ENCODE assay signal across 8 mouse cellular contexts in genomic region chr4:136876971-136877370, GRCm38 (mm10). TPM values are rescaled to one million over a fixed set of nuclear protein-coding genes. Genes with fewer than 3 reads are reported as not detected.
DNase-seq lines count a peak whose midpoint lies in the region; ATAC-seq and TF ChIP-seq lines count a peak whose summit lies in the region.

No protein-coding gene starts in this region.

- no peaks in the 10 kb centered on the region for H3K9me3 ChIP-seq in heart, embryonic 12.5 days (replicated peaks)
- H3K9me3 ChIP-seq in E14TG2a.4 (ENCODE audit: low read length), result no peaks in the 10 kb centered on the region

- H3K9ac ChIP-seq in heart, adult 2 months (ENCODE audit: low read depth, low read length), result no peak overlapping the region
- H3K9ac ChIP-seq in heart, embryonic 12.5 days, result no peak overlapping the region

- H3K4me2 ChIP-seq in heart, embryonic 12.5 days, result no peak overlapping the region

- peak in 1 of 2 experiments; percentile 31 for DNase-seq in heart, adult 2 months
- peak; percentile 33 for DNase-seq in cerebellum, adult 8-10 months
- peak; percentile 29 to 40 for DNase-seq in frontal cortex, postnatal 25 days (ENCODE audit: low spot score in 2 of 2)
- DNase-seq in large intestine, adult 2 months (ENCODE audit: low read depth, low spot score), result peak; percentile 32
- DNase-seq in ovary, postnatal 36 days (ENCODE audit: low spot score), result peak; percentile 56

- H3K4me3 ChIP-seq in heart, adult 2 months, result no peak overlapping the region
- H3K4me3 ChIP-seq in heart, embryonic 12.5 days, result no peak overlapping the region
- H3K4me3 ChIP-seq in E14TG2a.4 (replicated peaks; ENCODE audit: low read length), result no peak overlapping the region

- H3K27ac ChIP-seq in heart, adult 2 months, result no peak overlapping the region
- no peak overlapping the region for H3K27ac ChIP-seq in heart, embryonic 12.5 days (ENCODE audit: poor library complexity, severe bottlenecking)

- intact Hi-C loops in heart, adult 2 months (cut with DNase I), result no loop called here

- no peaks in the 10 kb centered on the region for H3K36me3 ChIP-seq in heart, adult 2 months (ENCODE audit: control insufficient read depth, insufficient read depth, low read length)
- no peaks in the 10 kb centered on the region for H3K36me3 ChIP-seq in heart, embryonic 12.5 days
- no peaks in the 10 kb centered on the region for H3K36me3 ChIP-seq in E14TG2a.4 (ENCODE audit: insufficient read depth, low read length)

- no peak for ATAC-seq in heart, embryonic 12.5 days (ENCODE audit: insufficient number of reproducible peaks, low FRiP score)
- no peak for ATAC-seq in erythroblast, adult 5-6 weeks (replicated peaks; ENCODE audit: low FRiP score, poor library complexity, severe bottlenecking)

- no peak for TF ChIP-seq EP300 in heart, adult 2 months (IDR thresholded peaks at IDR 0.05; ENCODE audit: insufficient read depth, low read depth, low read length)

- TF ChIP-seq CTCF in heart, adult 2 months (IDR thresholded peaks at IDR 0.05), result peak; percentile 62
- peak; percentile 49 for TF ChIP-seq CTCF in E14TG2a.4 (conservative IDR thresholded peaks at IDR 0.05; ENCODE audit: low read length)

- H3K4me1 ChIP-seq in heart, adult 2 months (ENCODE audit: control insufficient read depth, insufficient read depth, low read length), result no peaks in the 10 kb centered on the region
- no peaks in the 10 kb centered on the region for H3K4me1 ChIP-seq in heart, embryonic 12.5 days (replicated peaks)
- no peaks in the 10 kb centered on the region for H3K4me1 ChIP-seq in E14TG2a.4 (replicated peaks; ENCODE audit: low read depth, low read length)

- no peaks in the 10 kb centered on the region for H3K79me2 ChIP-seq in heart, adult 2 months (replicated peaks; ENCODE audit: control insufficient read depth, insufficient read depth, low read length)

- no peak for TF ChIP-seq POLR2A in heart, adult 2 months (IDR thresholded peaks at IDR 0.05; ENCODE audit: insufficient read depth, low read depth, low read length)

- no peaks in the 10 kb centered on the region for H3K27me3 ChIP-seq in heart, adult 2 months (ENCODE audit: control insufficient read depth, insufficient read depth, low read length)
- H3K27me3 ChIP-seq in heart, embryonic 12.5 days (replicated peaks), result peaks cover 77% of the 10 kb centered on the region
- peaks cover 8% of the 10 kb centered on the region; the same call in 1 of the 2 replicates for H3K27me3 ChIP-seq in E14TG2a.4 (ENCODE audit: insufficient read depth, low read length)

- 21% methylated on average over 7 of the region's 7 CpGs for WGBS in heart, adult 2 months
- WGBS in heart, embryonic 12.5 days, result 20% methylated on average over 7 of the region's 7 CpGs
- WGBS in large intestine, adult 2 months, result 6% methylated on average over 7 of the region's 7 CpGs

RNA-seq across cellular contexts. Expression of gene C1qb, which starts 9.0 kb away (rescaled TPM):
- total RNA-seq in heart, adult 2 months (2021), result 10 to 100 TPM; 52.8 to 54.8 TPM
- 70.8 and 74.0 TPM in 2 replicates for polyA plus RNA-seq in heart, adult 2 months (2012; rRNA removed)
- 18.8 and 19.3 TPM in 2 replicates for polyA plus RNA-seq in heart, embryonic 12.5 days (2016; fragmentation: Nextera tagmentation; extraction: Ambion mirVana)
- polyA plus RNA-seq in large intestine, adult 2 months (2012; rRNA removed), result 112 and 139 TPM in 2 replicates
- total RNA-seq in erythroblast, adult 5-6 weeks (2015; ENCODE audit: low replicate concordance), result 65.4 and 84.5 TPM in 2 replicates
- total RNA-seq in erythroblast, adult 5-6 weeks (2017; ENCODE audit: low replicate concordance), result 20.3 and 29.7 TPM in 2 replicates

RNA-seq across cellular contexts. Expression of gene C1qc, which starts 15.9 kb away (rescaled TPM):
- 10 to 100 TPM; 39.6 to 41.5 TPM for total RNA-seq in heart, adult 2 months (2021)
- polyA plus RNA-seq in heart, adult 2 months (2012; rRNA removed), result 57.0 and 63.2 TPM in 2 replicates
- 9.7 and 11.9 TPM in 2 replicates for polyA plus RNA-seq in heart, embryonic 12.5 days (2016; fragmentation: Nextera tagmentation; extraction: Ambion mirVana)
- polyA plus RNA-seq in large intestine, adult 2 months (2012; rRNA removed), result 90.7 and 119 TPM in 2 replicates
- 27.1 and 31.3 TPM in 2 replicates for total RNA-seq in erythroblast, adult 5-6 weeks (2015; ENCODE audit: low replicate concordance)
- 26.6 and 32.5 TPM in 2 replicates for total RNA-seq in erythroblast, adult 5-6 weeks (2017; ENCODE audit: low replicate concordance)

RNA-seq across cellular contexts. Expression of gene C1qa, which starts 21.6 kb away (rescaled TPM):
- 10 to 100 TPM; 49.3 to 51.0 TPM for total RNA-seq in heart, adult 2 months (2021)
- 46.8 and 50.2 TPM in 2 replicates for polyA plus RNA-seq in heart, adult 2 months (2012; rRNA removed)
- polyA plus RNA-seq in heart, embryonic 12.5 days (2016; fragmentation: Nextera tagmentation; extraction: Ambion mirVana), result 8.6 and 11.2 TPM in 2 replicates
- 94.7 and 103 TPM in 2 replicates for polyA plus RNA-seq in large intestine, adult 2 months (2012; rRNA removed)
- total RNA-seq in erythroblast, adult 5-6 weeks (2015; ENCODE audit: low replicate concordance), result 30.1 and 40.9 TPM in 2 replicates
- 34.8 and 35.7 TPM in 2 replicates for total RNA-seq in erythroblast, adult 5-6 weeks (2017; ENCODE audit: low replicate concordance)

RNA-seq across cellular contexts. Expression of gene Ephb2, which starts 41.2 kb away (rescaled TPM):
- total RNA-seq in heart, adult 2 months (2021), result under 1 TPM; 0.73 to 0.77 TPM
- polyA plus RNA-seq in heart, adult 2 months (2012; rRNA removed), result 0.96 and 1.2 TPM in 2 replicates
- polyA plus RNA-seq in heart, embryonic 12.5 days (2016; fragmentation: Nextera tagmentation; extraction: Ambion mirVana), result 1.5 and 2.1 TPM in 2 replicates
- polyA plus RNA-seq in large intestine, adult 2 months (2012; rRNA removed), result 26.2 and 47.4 TPM in 2 replicates
- not detected in 2 replicates for total RNA-seq in erythroblast, adult 5-6 weeks (2015; ENCODE audit: low replicate concordance)
- total RNA-seq in erythroblast, adult 5-6 weeks (2017; ENCODE audit: low replicate concordance), result 0.09 and 1.4 TPM in 2 replicates
